Mouse (Mus musculus) hindbrain, embryonic 11.5 days (tissue): ENCODE results near the gene Abcb9. TPM values are rescaled to one million over a fixed set of nuclear protein-coding genes. Genes with fewer than 3 reads are reported as not detected.

ENCODE experiments used
- polyA plus RNA-seq: library from polyadenylated mRNA; unstranded; fragments of >200 nt; fragmentation: Nextera tagmentation; extraction: Ambion mirVana; gene quantifications from 2 replicates; pipeline ENCODE4 v1.2.1, GENCODE M21; 2014

The Abcb9 gene
- polyA plus RNA-seq, 1 experiment from 2014 or later: 0.76 TPM

Other genes starting within 250 kb of the Abcb9 start
- not detected in 2 replicates for gene Hcar2, start 230.3 kb downstream of the Abcb9 start, polyA plus RNA-seq
- gene Hcar1, start 215.8 kb downstream of the Abcb9 start, polyA plus RNA-seq: 0.04 and 0.12 TPM in 2 replicates
- 154 and 172 TPM in 2 replicates for gene Denr, start 188.6 kb downstream of the Abcb9 start, polyA plus RNA-seq
- gene Gm43518, start 168.4 kb downstream of the Abcb9 start, polyA plus RNA-seq: 1.5 and 2.4 TPM in 2 replicates
- gene Ccdc62, start 165.1 kb downstream of the Abcb9 start, polyA plus RNA-seq: 4.3 and 5.4 TPM in 2 replicates
- 6.0 and 9.7 TPM in 2 replicates for gene Hip1r, start 122.2 kb downstream of the Abcb9 start, polyA plus RNA-seq
- 38.3 and 48.8 TPM in 2 replicates for gene Vps37b, start 63.5 kb downstream of the Abcb9 start, polyA plus RNA-seq
- gene Ogfod2, start 16.5 kb upstream of the Abcb9 start, polyA plus RNA-seq: 13.1 and 13.3 TPM in 2 replicates
- gene Arl6ip4, start 20.3 kb upstream of the Abcb9 start, polyA plus RNA-seq: 80.8 and 91.5 TPM in 2 replicates
- 5.1 and 6.0 TPM in 2 replicates for gene Pitpnm2, start 154.0 kb upstream of the Abcb9 start, polyA plus RNA-seq
- 15.5 and 20.5 TPM in 2 replicates for gene Mphosph9, start 232.2 kb upstream of the Abcb9 start, polyA plus RNA-seq
- 17.4 and 19.7 TPM in 2 replicates for gene 2810006K23Rik, start 232.3 kb upstream of the Abcb9 start, polyA plus RNA-seq